Mouse (Mus musculus) right cerebral cortex, adult 2 months (tissue): ENCODE measurements around the gene Ucp2.
"Not testable (repeated sequence)": the region's sequence is repeated elsewhere in the genome, so short reads cannot be mapped to it uniquely, and the experiment has no call there.

Source experiments
- DNase-seq, 2 experiments: peaks; one replicate each; pipeline ENCODE4 v3.0.0; 2021 to 2022; ENCODE audit warnings: low spot score in 2 of 2

Gene Ucp2

GRCm38 (mm10) chr7:100479100-100479822 is 13.9 kb upstream of the Ucp2 start:
- DNase-seq, result no peak

GRCm38 (mm10) chr7:100479823-100480164 is 13.3 kb upstream of the Ucp2 start:
- no peak for DNase-seq

GRCm38 (mm10) chr7:100480175-100480574 is 13.0 kb upstream of the Ucp2 start:
- DNase-seq, result no peak

GRCm38 (mm10) chr7:100482046-100482445 is 11.1 kb upstream of the Ucp2 start:
- DNase-seq, result not testable (repeated sequence)

GRCm38 (mm10) chr7:100484493-100484892 is 8.6 kb upstream of the Ucp2 start:
- DNase-seq, result no peak

GRCm38 (mm10) chr7:100487301-100487700 is 5.8 kb upstream of the Ucp2 start:
- DNase-seq, result no peak

- no peak for DNase-seq
Observed at GRCm38 (mm10) chr7:100488474-100489048, 4.6 kb upstream of the Ucp2 start.

GRCm38 (mm10) chr7:100492391-100493116 is 583 bp upstream of the Ucp2 start:
- DNase-seq, result no peak

GRCm38 (mm10) chr7:100493484-100494414 is 612 bp downstream of the Ucp2 start:
- no peak for DNase-seq

GRCm38 (mm10) chr7:100494415-100494831 is 1.3 kb downstream of the Ucp2 start:
- DNase-seq, result no peak

GRCm38 (mm10) chr7:100495042-100495441 is 1.9 kb downstream of the Ucp2 start:
- no peak for DNase-seq

GRCm38 (mm10) chr7:100495581-100496251 is 2.6 kb downstream of the Ucp2 start:
- peak; percentile 67 to 69 for DNase-seq

- no peak for DNase-seq
Observed at GRCm38 (mm10) chr7:100496371-100496770, 3.2 kb downstream of the Ucp2 start.

GRCm38 (mm10) chr7:100496791-100497190 is 3.7 kb downstream of the Ucp2 start:
- no peak for DNase-seq

GRCm38 (mm10) chr7:100497402-100497801 is 4.3 kb downstream of the Ucp2 start:
- DNase-seq, result no peak

- DNase-seq, result no peak
Observed at GRCm38 (mm10) chr7:100497982-100498381, 4.8 kb downstream of the Ucp2 start.

GRCm38 (mm10) chr7:100499465-100499864 is 6.3 kb downstream of the Ucp2 start:
- DNase-seq, result no peak

GRCm38 (mm10) chr7:100500276-100500977 is 7.3 kb downstream of the Ucp2 start:
- no peak for DNase-seq

GRCm38 (mm10) chr7:100501027-100501843 is 8.1 kb downstream of the Ucp2 start:
- no peak for DNase-seq
